Mouse (Mus musculus) midbrain, embryonic 13.5 days (tissue): ENCODE results near the gene Gm13279. TPM values are rescaled to one million over a fixed set of nuclear protein-coding genes. Genes with fewer than 3 reads are reported as not detected.
A peak's percentile ranks its signal among the peaks of the same experiment; 100 is the strongest.
"Not testable (repeated sequence)": the region's sequence is repeated elsewhere in the genome, so short reads cannot be mapped to it uniquely, and the experiment has no call there.

Source experiments
- ATAC-seq: fragments of 200-750 bp; cut with Nextera tagmentation; 2 replicates; pipeline ENCODE4 v1.8.0; 2017; ENCODE audit warnings: mild to moderate bottlenecking, moderate TSS enrichment, moderate library complexity
- H3K27ac ChIP-seq: fragments of 300-500 bp; sonication (generic); 2 replicates; pipeline ENCODE4 v1.5.1; 2015; ENCODE audit warnings: inconsistent platforms, mild to moderate bottlenecking, moderate library complexity
- H3K27me3 ChIP-seq: fragments of 300-500 bp; sonication (generic); 2 replicates; pipeline ENCODE4 v1.6.1; 2015; ENCODE audit warnings: mild to moderate bottlenecking, inconsistent platforms
- H3K36me3 ChIP-seq: fragments of 300-500 bp; sonication (generic); 2 replicates; pipeline ENCODE4 v1.6.1; 2015; ENCODE audit warnings: mild to moderate bottlenecking, inconsistent platforms
- H3K4me1 ChIP-seq: fragments of 300-500 bp; sonication (generic); replicated peaks from 2 replicates; pipeline ENCODE4 v1.6.1; 2015; ENCODE audit warnings: inconsistent platforms
- H3K4me2 ChIP-seq: fragments of 300-500 bp; sonication (generic); replicated peaks from 2 replicates; pipeline ENCODE4 v1.6.1; 2015; ENCODE audit warnings: moderate library complexity, mild to moderate bottlenecking, inconsistent platforms
- H3K4me3 ChIP-seq: fragments of 300-500 bp; sonication (generic); replicated peaks from 2 replicates; pipeline ENCODE4 v1.5.1; 2015; ENCODE audit warnings: mild to moderate bottlenecking, inconsistent platforms
- H3K9ac ChIP-seq: fragments of 300-500 bp; sonication (generic); replicated peaks from 2 replicates; pipeline ENCODE4 v1.6.1; 2015; ENCODE audit warnings: mild to moderate bottlenecking, inconsistent platforms
- H3K9me3 ChIP-seq: fragments of 300-500 bp; sonication (generic); 2 replicates; pipeline ENCODE4 v1.6.1; 2016; ENCODE audit warnings: mild to moderate bottlenecking, inconsistent platforms
- WGBS: fragments of 180-500 bp; shearing (Covaris S2); methylation state at CpG from one replicate; pipeline ENCODE4 v1.1.7; 2015; 5-methylcytosine and 5-hydroxymethylcytosine counted together
- polyA plus RNA-seq: library from polyadenylated mRNA; unstranded; fragments of >200 nt; fragmentation: Nextera tagmentation; extraction: Ambion mirVana; gene quantifications from 2 replicates; pipeline ENCODE4 v1.2.1, GENCODE M21; 2015

The Gm13279 gene
- polyA plus RNA-seq, 1 experiment from 2014 or later: not detected

GRCm38 (mm10) chr4:88805761-88806160 lies 8.6 kb downstream of the Gm13279 start:
- ATAC-seq, H3K36me3 ChIP-seq, H3K4me3 ChIP-seq, H3K9me3 ChIP-seq, H3K9ac ChIP-seq, H3K4me1 ChIP-seq, H3K27ac ChIP-seq: not testable (repeated sequence)
- WGBS: no CpG with 5 or more reads among the region's 34 CpGs
- Histone ChIP-seq H3K4me2 (peak overlapping the region; percentile 45), H3K27me3 (peaks cover 15% of the 10 kb centered on the region; the same call in 1 of the 2 replicates)

- Histone ChIP-seq H3K9ac (no peak within 1 kb of the TSS), H3K4me1 (no peaks in the 10 kb centered on the region), H3K9me3 (no peaks in the 10 kb centered on the region), H3K4me3 (no peak within 1 kb of the TSS), H3K4me2 (no peak within 1 kb of the TSS), H3K36me3 (no peaks in the 10 kb centered on the region), H3K27ac (no peak within 1 kb of the TSS), H3K27me3 (no peaks in the 10 kb centered on the region)
- ATAC-seq: no peak
- WGBS: 66% methylated on average over 3 of the region's 3 CpGs
These were observed 18.7 kb downstream of the Gm13279 start, which contains the start of gene Ifna7 for GRCm38 (mm10) chr4:88815928-88816327. Ifna7 (plus strand) TSS chr4:88816228.

GRCm38 (mm10) chr4:88819659-88820058 lies 22.5 kb downstream of the Gm13279 start, which contains the start of gene Ifna11:
Ifna11 (plus strand) TSS chr4:88819959.
- H3K4me2 ChIP-seq: no peak within 1 kb of the TSS
- H3K27ac ChIP-seq: no peak within 1 kb of the TSS
- H3K9me3 ChIP-seq: no peaks in the 10 kb centered on the region
- no peaks in the 10 kb centered on the region for H3K27me3 ChIP-seq
- no peak within 1 kb of the TSS for H3K9ac ChIP-seq
- no peak for ATAC-seq
- 89% methylated on average over 1 of the region's 1 CpGs for WGBS
- no peaks in the 10 kb centered on the region for H3K36me3 ChIP-seq
- no peak within 1 kb of the TSS for H3K4me3 ChIP-seq
- H3K4me1 ChIP-seq: no peaks in the 10 kb centered on the region

GRCm38 (mm10) chr4:88822995-88823394 lies 25.8 kb downstream of the Gm13279 start:
- no peak overlapping the region for H3K4me2 ChIP-seq
- H3K36me3 ChIP-seq: no peaks in the 10 kb centered on the region
- H3K27ac ChIP-seq: no peak overlapping the region
- no peak overlapping the region for H3K9ac ChIP-seq
- H3K4me1 ChIP-seq: no peaks in the 10 kb centered on the region
- H3K9me3 ChIP-seq: no peaks in the 10 kb centered on the region
- no peaks in the 10 kb centered on the region for H3K27me3 ChIP-seq
- ATAC-seq: no peak
- H3K4me3 ChIP-seq: no peak overlapping the region
- whole genome bisulfite sequencing: 25% methylated on average over 4 of the region's 4 CpGs

GRCm38 (mm10) chr4:88827116-88827515 lies 29.9 kb downstream of the Gm13279 start, which contains the start of gene Ifna6:
Ifna6 (plus strand) TSS chr4:88827416.
- H3K27ac ChIP-seq, ATAC-seq, H3K4me1 ChIP-seq, H3K9ac ChIP-seq, H3K9me3 ChIP-seq, H3K4me3 ChIP-seq, H3K4me2 ChIP-seq, H3K36me3 ChIP-seq, H3K27me3 ChIP-seq: not testable (repeated sequence)

GRCm38 (mm10) chr4:88830523-88830922 lies 33.3 kb downstream of the Gm13279 start:
- ATAC-seq: no peak
- WGBS: 21% methylated on average over 4 of the region's 4 CpGs

GRCm38 (mm10) chr4:88835225-88835624 lies 38.0 kb downstream of the Gm13279 start, which contains the start of gene Ifna5:
Ifna5 (plus strand) TSS chr4:88835525.
- not testable (repeated sequence) for H3K27me3 ChIP-seq, ATAC-seq, H3K9me3 ChIP-seq, H3K4me3 ChIP-seq, H3K27ac ChIP-seq, H3K4me1 ChIP-seq, H3K36me3 ChIP-seq, H3K4me2 ChIP-seq, H3K9ac ChIP-seq
- 81% methylated on average over 1 of the region's 1 CpGs for WGBS

More at GRCm38 (mm10) chr4:88830523-88830922, 33.3 kb downstream of the Gm13279 start:
- Histone ChIP-seq H3K4me3 (no peak overlapping the region), H3K9ac (no peak overlapping the region), H3K27ac (no peak overlapping the region), H3K4me1 (no peaks in the 10 kb centered on the region), H3K27me3 (no peaks in the 10 kb centered on the region), H3K36me3 (no peaks in the 10 kb centered on the region), H3K4me2 (no peak overlapping the region), H3K9me3 (no peaks in the 10 kb centered on the region)

GRCm38 (mm10) chr4:88838828-88839227 lies 41.6 kb downstream of the Gm13279 start:
- Histone ChIP-seq H3K9ac (no peak overlapping the region), H3K4me3 (no peak overlapping the region), H3K4me2 (no peak overlapping the region), H3K9me3 (no peaks in the 10 kb centered on the region), H3K27ac (no peak overlapping the region), H3K27me3 (no peaks in the 10 kb centered on the region), H3K4me1 (no peaks in the 10 kb centered on the region), H3K36me3 (no peaks in the 10 kb centered on the region)
- no peak for ATAC-seq
- 53% methylated on average over 3 of the region's 3 CpGs for WGBS

- Histone ChIP-seq H3K4me3 (no peak overlapping the region), H3K9me3 (no peaks in the 10 kb centered on the region), H3K4me1 (no peaks in the 10 kb centered on the region), H3K4me2 (no peak overlapping the region), H3K27ac (no peak overlapping the region), H3K27me3 (no peaks in the 10 kb centered on the region), H3K9ac (no peak overlapping the region), H3K36me3 (no peaks in the 10 kb centered on the region)
- WGBS: 87% methylated on average over 3 of the region's 3 CpGs
- no peak for ATAC-seq
These were observed 42.9 kb downstream of the Gm13279 start for GRCm38 (mm10) chr4:88840058-88840457.

- no peak within 1 kb of the TSS for H3K27ac ChIP-seq
- no peak within 1 kb of the TSS for H3K4me3 ChIP-seq
- H3K36me3 ChIP-seq: no peaks in the 10 kb centered on the region
- 44% methylated on average over 2 of the region's 2 CpGs for WGBS
- no peak within 1 kb of the TSS for H3K4me2 ChIP-seq
- H3K9ac ChIP-seq: no peak within 1 kb of the TSS
- H3K9me3 ChIP-seq: no peaks in the 10 kb centered on the region
- no peak for ATAC-seq
- no peaks in the 10 kb centered on the region for H3K4me1 ChIP-seq
- H3K27me3 ChIP-seq: no peaks in the 10 kb centered on the region
These were observed 44.3 kb downstream of the Gm13279 start, which contains the start of gene Ifna4 for GRCm38 (mm10) chr4:88841438-88841911. Ifna4 (plus strand) TSS chr4:88841861.

GRCm38 (mm10) chr4:88845334-88845733 lies 48.1 kb downstream of the Gm13279 start:
- no peak overlapping the region for H3K4me3 ChIP-seq
- no peaks in the 10 kb centered on the region for H3K4me1 ChIP-seq
- ATAC-seq: no peak
- H3K27ac ChIP-seq: no peak overlapping the region
- H3K36me3 ChIP-seq: no peaks in the 10 kb centered on the region
- WGBS: 76% methylated on average over 2 of the region's 2 CpGs
- H3K9me3 ChIP-seq: no peaks in the 10 kb centered on the region
- no peak overlapping the region for H3K9ac ChIP-seq
- H3K27me3 ChIP-seq: no peaks in the 10 kb centered on the region
- H3K4me2 ChIP-seq: no peak overlapping the region
